Mouse (Mus musculus): ENCODE measurements around the gene Lrp2.

DNA sequence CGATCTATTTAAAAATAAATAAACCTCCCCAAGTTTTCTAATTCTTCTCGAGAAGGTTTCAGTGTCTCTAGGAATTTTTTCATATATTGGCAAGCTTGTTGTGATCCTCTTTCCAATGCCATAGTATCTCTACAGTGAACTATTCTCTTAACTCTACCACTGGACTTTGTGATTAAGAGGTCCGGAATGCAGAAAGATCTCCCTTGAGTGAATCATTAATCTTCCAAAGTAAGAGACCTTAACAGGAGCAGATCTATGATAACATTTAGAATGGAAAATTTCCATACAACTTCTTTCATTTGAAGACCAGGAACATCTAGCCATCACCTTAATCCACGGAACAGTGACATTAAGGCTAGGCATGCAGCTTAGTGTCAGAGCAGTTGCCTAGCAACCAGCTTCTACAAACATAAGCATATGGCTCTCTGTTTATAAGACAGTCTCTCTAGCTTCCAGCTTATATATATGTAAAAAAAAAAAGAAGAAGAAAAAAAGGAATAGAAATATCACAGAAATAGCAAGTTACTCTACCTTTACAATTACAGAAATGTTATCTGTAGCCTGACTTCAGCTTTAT is 139.9 kb downstream of the Lrp2 start:
- TF ChIP-seq CTCF (IDR thresholded peaks at IDR 0.05; ENCODE audit: low read depth) (no peak), EP300 (optimal IDR thresholded peaks at IDR 0.05) (no peak)

All from stomach, postnatal 0 days (tissue).